Mouse (Mus musculus) heart, adult 2 months (tissue): ENCODE results near the gene Crabp2.

Experiments used
- EP300 ChIP-seq: fragments of 200-500 bp; IDR thresholded peaks from 2 replicates; pipeline ENCODE4 v1.6.1; 2011; ENCODE audit warnings: low read depth, low read length, control low read depth; ENCODE audit not compliant: insufficient read depth
- POLR2A ChIP-seq: fragments of 200-500 bp; IDR thresholded peaks from 2 replicates; pipeline ENCODE4 v1.6.1; 2011; ENCODE audit warnings: mild to moderate bottlenecking, low read depth, low read length, control low read depth; ENCODE audit not compliant: insufficient read depth

- no peak for TF ChIP-seq POLR2A
- no peak for TF ChIP-seq EP300
Measured at GRCm38 (mm10) chr3:87949266-87949954, 944 bp downstream of the Crabp2 start.
